Mouse (Mus musculus): Measurements from ENCODE around the gene Dcst1. TPM values are rescaled to one million over a fixed set of nuclear protein-coding genes. Genes with fewer than 3 reads are reported as not detected.

Dcst1 gene
- polyA plus RNA-seq, 1 experiment from 2014 or later: 0.12 TPM

DNA sequence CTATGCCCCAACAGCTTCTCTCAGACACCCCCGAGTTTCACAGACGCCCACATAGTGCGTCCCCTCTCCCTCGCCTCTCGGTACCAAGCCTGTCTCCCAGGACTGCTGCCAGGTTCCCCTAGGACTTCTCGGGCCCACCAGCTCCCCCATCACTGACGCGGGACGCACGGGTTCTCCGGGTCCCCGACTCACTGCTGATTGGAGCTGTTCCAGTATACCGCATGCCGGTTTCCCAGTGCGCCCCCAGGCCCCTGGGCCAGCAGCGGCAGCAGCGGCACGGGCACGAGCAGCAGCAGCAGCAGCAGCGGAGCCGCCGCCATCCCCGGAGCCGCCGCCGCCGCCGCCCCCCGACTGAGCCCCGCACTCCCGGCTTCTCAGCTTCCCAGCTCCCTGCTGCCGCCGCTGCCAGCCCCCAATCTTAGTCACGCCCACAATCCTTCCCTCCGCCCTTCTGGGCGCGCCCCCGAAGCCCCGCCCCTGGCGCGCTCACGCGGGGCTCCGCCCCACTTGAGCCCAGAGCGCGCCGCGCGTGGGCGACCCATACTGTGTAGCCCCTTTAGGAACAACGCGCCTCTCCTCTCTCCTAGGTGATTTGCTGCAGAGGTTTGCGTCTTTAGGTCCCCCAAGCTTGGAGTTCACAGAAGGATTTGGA is 42.4 kb downstream of the Dcst1 start, which contains the start of gene Efna3:
TSS of gene Efna3 (minus strand) at position 452 of the 652 bp plus-strand sequence.
- H3K4me3 ChIP-seq (ENCODE audit: low read depth, low read length): peak within 1 kb of the TSS; percentile 47
- H3K9ac ChIP-seq (ENCODE audit: low read depth, low read length): no peak within 1 kb of the TSS
- peak; percentile 32; the same call in 1 of the 2 replicates for ATAC-seq (ENCODE audit: low read depth)
- H3K9me3 ChIP-seq (replicated peaks; ENCODE audit: control insufficient read depth, low read length): no peaks in the 10 kb centered on the region
- H3K36me3 ChIP-seq (ENCODE audit: control insufficient read depth, insufficient read depth): no peaks in the 10 kb centered on the region
- peaks cover 28% of the 10 kb centered on the region for H3K4me1 ChIP-seq (ENCODE audit: control insufficient read depth, low read depth, low read length)
- WGBS (ENCODE audit: insufficient replicate concordance): under 1% methylated on average over 50 of the region's 53 CpGs
- peaks cover 78% of the 10 kb centered on the region for H3K27me3 ChIP-seq (ENCODE audit: control insufficient read depth, insufficient read depth, low read depth, low read length)
- no peak within 1 kb of the TSS for H3K27ac ChIP-seq (ENCODE audit: low read length)
- H3K4me2 ChIP-seq (ENCODE audit: low read depth, low read length): peak within 1 kb of the TSS; percentile 65

DNA sequence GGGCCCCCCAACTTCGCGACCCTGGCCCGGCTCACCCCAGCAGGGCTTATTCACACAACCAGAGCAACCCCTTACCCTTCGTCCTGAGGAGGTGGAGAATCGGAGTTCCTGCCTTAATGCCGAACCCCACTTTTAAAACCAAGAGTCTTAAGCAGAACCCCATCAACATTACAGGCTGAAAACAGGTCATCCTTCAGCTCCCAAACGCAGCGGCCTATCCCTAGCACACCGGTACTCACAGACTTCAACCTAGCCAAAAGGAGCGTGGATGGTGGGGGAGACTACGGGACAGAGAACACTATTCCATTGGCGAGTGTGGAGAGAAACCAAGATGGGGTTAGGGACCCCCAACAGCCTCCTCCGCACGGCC is 42.9 kb downstream of the Dcst1 start:
- no peak for ATAC-seq (ENCODE audit: low read depth)
- peaks cover 79% of the 10 kb centered on the region for H3K27me3 ChIP-seq (ENCODE audit: control insufficient read depth, insufficient read depth, low read depth, low read length)
- no peaks in the 10 kb centered on the region for H3K36me3 ChIP-seq (ENCODE audit: control insufficient read depth, insufficient read depth)
- peak overlapping the region; percentile 65 for H3K4me2 ChIP-seq (ENCODE audit: low read depth, low read length)
- H3K9me3 ChIP-seq (replicated peaks; ENCODE audit: control insufficient read depth, low read length): no peaks in the 10 kb centered on the region
- 2% methylated on average over 14 of the region's 14 CpGs for WGBS (ENCODE audit: insufficient replicate concordance)
- H3K9ac ChIP-seq (ENCODE audit: low read depth, low read length): no peak overlapping the region
- H3K27ac ChIP-seq (ENCODE audit: low read length): no peak overlapping the region
- peak overlapping the region; percentile 47 for H3K4me3 ChIP-seq (ENCODE audit: low read depth, low read length)
- peaks cover 28% of the 10 kb centered on the region for H3K4me1 ChIP-seq (ENCODE audit: control insufficient read depth, low read depth, low read length)

DNA sequence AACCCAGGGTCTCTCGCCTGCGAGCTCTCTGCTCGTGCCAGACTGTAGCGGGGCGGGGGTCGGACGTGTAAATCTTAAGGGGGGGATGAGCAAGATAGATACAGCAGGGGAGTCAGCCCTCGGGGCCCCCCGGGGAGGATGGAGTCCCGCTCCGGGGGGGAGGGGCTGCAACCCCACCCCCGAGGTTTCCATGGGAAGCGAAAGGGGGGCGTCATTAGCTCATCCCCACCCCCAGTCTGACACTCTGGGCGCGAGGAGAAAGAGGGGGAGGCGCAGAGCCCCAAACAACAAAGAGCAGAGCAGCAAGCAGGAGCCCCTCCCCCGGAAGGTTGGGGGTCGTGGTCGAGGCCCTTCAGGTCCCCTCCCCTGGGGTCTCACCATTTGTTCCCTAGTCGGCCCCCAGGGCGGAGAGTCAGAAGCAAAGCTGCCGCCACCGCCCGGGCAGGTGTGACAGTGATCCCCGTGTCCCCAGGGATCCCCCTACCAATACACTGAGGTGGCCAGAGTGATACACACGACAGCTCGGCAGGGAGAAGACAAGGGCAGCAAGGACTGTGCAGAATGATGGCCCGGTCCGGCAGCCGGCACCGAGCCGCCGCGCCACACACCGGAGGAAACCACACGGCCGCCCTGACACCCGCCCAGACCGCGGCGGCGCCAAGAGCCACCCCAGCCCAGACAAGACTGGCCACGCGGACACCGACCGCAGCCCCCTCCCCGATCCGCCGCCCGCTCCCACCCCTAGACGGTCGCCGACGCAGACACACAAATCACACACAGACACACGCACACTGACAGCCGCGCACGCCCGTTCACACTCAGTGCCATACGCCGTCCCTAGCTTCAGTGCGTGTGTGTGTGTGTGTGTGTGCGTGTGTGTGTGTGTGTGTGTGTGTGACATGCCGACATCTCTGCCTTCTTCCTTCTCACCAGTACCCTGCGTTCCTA is 43.6 kb downstream of the Dcst1 start:
- no peak overlapping the region for H3K27ac ChIP-seq (ENCODE audit: low read length)
- H3K4me1 ChIP-seq (ENCODE audit: control insufficient read depth, low read depth, low read length): peaks cover 28% of the 10 kb centered on the region
- no peaks in the 10 kb centered on the region for H3K36me3 ChIP-seq (ENCODE audit: control insufficient read depth, insufficient read depth)
- no peaks in the 10 kb centered on the region for H3K9me3 ChIP-seq (replicated peaks; ENCODE audit: control insufficient read depth, low read length)
- peak overlapping the region; percentile 47; the same call in 1 of the 2 replicates for H3K4me3 ChIP-seq (ENCODE audit: low read depth, low read length)
- no peak for ATAC-seq (ENCODE audit: low read depth)
- WGBS (ENCODE audit: insufficient replicate concordance): 2% methylated on average over 66 of the region's 66 CpGs
- peaks cover 78% of the 10 kb centered on the region for H3K27me3 ChIP-seq (ENCODE audit: control insufficient read depth, insufficient read depth, low read depth, low read length)
- H3K9ac ChIP-seq (ENCODE audit: low read depth, low read length): no peak overlapping the region
- H3K4me2 ChIP-seq (ENCODE audit: low read depth, low read length): peak overlapping the region; percentile 65

DNA sequence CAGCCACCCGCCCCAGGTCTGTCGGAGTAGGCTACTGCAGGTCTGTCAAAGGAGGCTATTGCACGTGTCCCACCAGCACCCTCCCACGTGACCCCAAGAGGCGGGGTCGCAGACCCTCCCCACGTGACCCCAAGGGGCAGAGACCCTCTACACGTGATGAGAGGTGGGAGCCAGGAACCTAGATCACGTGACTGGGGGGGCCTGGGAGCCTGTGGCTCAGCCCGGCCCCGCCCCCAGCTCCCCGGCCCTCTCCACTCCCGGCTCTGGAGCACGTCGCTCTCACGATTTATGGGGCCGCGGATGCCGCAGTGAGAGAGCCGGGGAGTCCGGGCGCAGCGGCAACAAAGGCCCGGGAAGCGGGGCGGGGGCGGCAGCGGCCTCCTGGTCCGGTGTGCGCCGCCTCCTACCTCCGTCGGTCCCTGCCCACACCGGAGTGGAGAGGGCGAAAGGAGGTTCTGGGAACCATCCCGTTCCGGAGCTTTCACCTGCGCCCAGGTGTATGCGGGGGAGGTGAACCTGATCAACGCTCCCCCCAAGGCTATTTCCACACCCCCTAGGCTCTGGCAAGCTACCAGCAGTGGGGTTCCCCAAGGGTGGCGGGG is 44.4 kb downstream of the Dcst1 start:
- Histone ChIP-seq H3K9me3 (replicated peaks; ENCODE audit: control insufficient read depth, low read length) (no peaks in the 10 kb centered on the region), H3K27me3 (ENCODE audit: control insufficient read depth, insufficient read depth, low read depth, low read length) (peaks cover 86% of the 10 kb centered on the region), H3K4me1 (ENCODE audit: control insufficient read depth, low read depth, low read length) (peaks cover 34% of the 10 kb centered on the region), H3K4me2 (ENCODE audit: low read depth, low read length) (peak overlapping the region; percentile 27), H3K27ac (ENCODE audit: low read length) (no peak overlapping the region), H3K9ac (ENCODE audit: low read depth, low read length) (no peak overlapping the region), H3K4me3 (ENCODE audit: low read depth, low read length) (peak overlapping the region; percentile 26), H3K36me3 (ENCODE audit: control insufficient read depth, insufficient read depth) (no peaks in the 10 kb centered on the region)
- 1% methylated on average over 40 of the region's 41 CpGs for WGBS (ENCODE audit: insufficient replicate concordance)
- ATAC-seq (ENCODE audit: low read depth): no peak

DNA sequence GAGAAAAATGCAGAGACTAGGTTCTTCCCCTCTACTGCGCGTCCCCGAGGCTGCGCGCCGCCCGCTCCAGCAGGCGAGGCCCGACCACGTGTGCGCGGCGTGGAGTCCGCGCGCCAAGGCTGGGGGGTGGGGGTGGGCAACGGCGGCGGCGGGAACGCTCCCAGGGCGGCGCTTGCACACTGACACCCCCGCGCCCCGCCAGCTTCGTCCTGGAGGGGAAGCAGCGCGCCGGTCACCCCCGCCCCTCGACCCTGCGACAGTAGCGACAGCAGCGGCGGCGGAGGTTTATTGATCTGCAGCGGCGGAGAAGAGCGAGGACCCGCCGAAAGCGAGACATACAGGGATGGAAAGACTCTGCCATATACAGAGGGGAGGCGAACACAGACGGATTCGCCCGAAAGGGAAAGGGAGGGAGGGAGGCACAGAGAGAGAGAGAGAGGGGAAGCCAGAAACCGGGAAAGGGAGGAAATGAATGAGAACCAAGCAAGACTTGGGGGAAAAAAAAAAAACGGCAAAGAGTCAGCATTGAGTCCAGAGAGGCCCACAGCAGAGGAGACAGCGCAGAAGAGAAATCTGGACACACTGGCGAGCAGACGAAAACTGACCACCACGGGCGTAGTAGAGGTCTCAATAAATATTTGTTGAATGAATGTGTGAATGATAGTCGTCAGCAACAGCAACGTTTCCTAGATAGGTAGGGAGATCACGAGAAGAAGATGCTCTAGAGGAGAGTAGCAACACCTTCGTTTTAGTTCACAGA is 45.3 kb downstream of the Dcst1 start:
- Histone ChIP-seq H3K36me3 (ENCODE audit: control insufficient read depth, insufficient read depth) (no peaks in the 10 kb centered on the region), H3K27me3 (ENCODE audit: control insufficient read depth, insufficient read depth, low read depth, low read length) (peaks cover 84% of the 10 kb centered on the region), H3K4me2 (ENCODE audit: low read depth, low read length) (peak overlapping the region; percentile 44), H3K27ac (ENCODE audit: low read length) (no peak overlapping the region), H3K4me3 (ENCODE audit: low read depth, low read length) (peak overlapping the region; percentile 36), H3K9ac (ENCODE audit: low read depth, low read length) (no peak overlapping the region), H3K9me3 (replicated peaks; ENCODE audit: control insufficient read depth, low read length) (no peaks in the 10 kb centered on the region), H3K4me1 (ENCODE audit: control insufficient read depth, low read depth, low read length) (peaks cover 37% of the 10 kb centered on the region)
- 4% methylated on average over 58 of the region's 58 CpGs for WGBS (ENCODE audit: insufficient replicate concordance)
- ATAC-seq (ENCODE audit: low read depth): no peak

DNA sequence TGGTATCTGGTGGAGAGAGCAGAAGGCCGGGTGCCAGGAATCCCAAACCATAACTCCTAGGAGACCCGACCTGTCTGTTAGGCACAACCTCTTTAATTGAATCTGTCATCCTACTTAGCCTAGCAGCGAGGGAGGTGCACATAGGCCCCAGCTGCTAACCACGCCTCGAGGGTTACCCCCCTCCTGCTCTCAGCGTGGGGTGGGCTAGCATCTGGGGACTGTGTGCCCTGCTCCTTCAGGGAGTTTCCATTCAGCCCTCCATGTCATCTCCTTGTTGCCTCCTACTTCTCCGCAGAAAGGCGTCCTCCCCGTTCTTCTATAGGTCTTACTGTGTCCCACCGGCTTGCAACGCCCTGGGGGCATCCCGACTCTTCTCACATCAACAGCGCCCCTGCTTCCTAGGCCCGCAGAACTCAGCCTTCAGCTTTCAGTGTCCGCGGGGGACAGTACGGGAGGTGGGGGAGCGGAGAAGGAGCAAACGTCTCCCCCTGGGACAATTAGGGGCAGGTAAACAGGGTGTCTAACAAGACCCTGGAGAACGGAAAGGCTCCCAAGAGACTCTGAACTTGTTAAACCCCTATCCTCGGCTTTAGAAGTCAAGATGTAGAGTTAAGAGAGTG is 46.0 kb downstream of the Dcst1 start:
- WGBS (ENCODE audit: insufficient replicate concordance): 12% methylated on average over 21 of the region's 21 CpGs
- H3K36me3 ChIP-seq (ENCODE audit: control insufficient read depth, insufficient read depth): no peaks in the 10 kb centered on the region
- H3K4me3 ChIP-seq (ENCODE audit: low read depth, low read length): no peak overlapping the region
- H3K27ac ChIP-seq (ENCODE audit: low read length): no peak overlapping the region
- no peak for ATAC-seq (ENCODE audit: low read depth)
- no peak overlapping the region for H3K9ac ChIP-seq (ENCODE audit: low read depth, low read length)
- H3K9me3 ChIP-seq (replicated peaks; ENCODE audit: control insufficient read depth, low read length): no peaks in the 10 kb centered on the region
- peaks cover 37% of the 10 kb centered on the region for H3K4me1 ChIP-seq (ENCODE audit: control insufficient read depth, low read depth, low read length)
- peak overlapping the region; percentile 44 for H3K4me2 ChIP-seq (ENCODE audit: low read depth, low read length)
- peaks cover 80% of the 10 kb centered on the region for H3K27me3 ChIP-seq (ENCODE audit: control insufficient read depth, insufficient read depth, low read depth, low read length)

DNA sequence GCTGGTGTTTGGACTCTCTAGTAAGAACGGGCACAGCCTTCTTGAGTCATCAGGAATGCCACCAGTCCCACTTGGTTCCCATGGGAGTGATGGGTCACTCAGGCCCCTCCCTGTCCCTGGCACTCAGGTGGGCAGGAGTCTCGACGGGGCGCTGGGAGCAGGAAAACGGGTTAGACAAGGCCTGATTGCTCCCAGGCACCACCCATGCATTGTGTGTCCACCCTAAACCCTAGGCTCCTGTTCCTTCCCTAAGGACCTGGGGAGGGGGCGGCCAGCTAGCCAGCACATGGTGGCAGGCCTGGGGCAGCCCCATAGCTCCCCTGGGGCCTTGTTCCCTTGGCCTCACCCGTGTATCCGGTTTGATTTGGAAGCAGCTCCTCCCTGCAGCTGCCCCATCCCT is 46.7 kb downstream of the Dcst1 start:
- no peaks in the 10 kb centered on the region for H3K9me3 ChIP-seq (replicated peaks; ENCODE audit: control insufficient read depth, low read length)
- H3K27ac ChIP-seq (ENCODE audit: low read length): no peak overlapping the region
- H3K4me1 ChIP-seq (ENCODE audit: control insufficient read depth, low read depth, low read length): peaks cover 37% of the 10 kb centered on the region
- no peaks in the 10 kb centered on the region for H3K36me3 ChIP-seq (ENCODE audit: control insufficient read depth, insufficient read depth)
- H3K9ac ChIP-seq (ENCODE audit: low read depth, low read length): no peak overlapping the region
- WGBS (ENCODE audit: insufficient replicate concordance): 68% methylated on average over 8 of the region's 8 CpGs
- no peak for ATAC-seq (ENCODE audit: low read depth)
- peaks cover 73% of the 10 kb centered on the region for H3K27me3 ChIP-seq (ENCODE audit: control insufficient read depth, insufficient read depth, low read depth, low read length)
- no peak overlapping the region for H3K4me3 ChIP-seq (ENCODE audit: low read depth, low read length)
- no peak overlapping the region for H3K4me2 ChIP-seq (ENCODE audit: low read depth, low read length)

DNA sequence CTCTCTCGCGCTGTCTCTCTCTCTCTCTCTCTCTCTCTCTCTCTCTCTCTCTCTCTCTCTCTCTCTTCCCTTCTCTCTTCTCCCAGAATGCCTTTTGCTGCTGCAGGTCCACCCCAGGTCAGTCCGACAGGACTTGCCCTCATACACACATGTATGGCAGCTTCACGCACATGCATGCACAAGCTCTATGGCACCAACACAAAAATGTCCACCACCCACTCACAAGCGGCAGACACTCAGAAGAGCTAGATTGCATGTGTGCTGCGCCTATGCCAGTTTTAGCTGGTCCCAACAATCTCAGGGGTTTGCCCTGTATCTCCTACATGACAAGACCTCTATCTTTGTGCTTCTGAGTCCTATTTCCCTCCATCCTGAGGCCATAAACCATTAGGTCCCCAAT is 47.8 kb downstream of the Dcst1 start:
- 56% methylated on average over 6 of the region's 6 CpGs for WGBS (ENCODE audit: insufficient replicate concordance)
- H3K4me1 ChIP-seq (ENCODE audit: control insufficient read depth, low read depth, low read length): peaks cover 29% of the 10 kb centered on the region
- peaks cover 62% of the 10 kb centered on the region for H3K27me3 ChIP-seq (ENCODE audit: control insufficient read depth, insufficient read depth, low read depth, low read length)

More for the DNA sequence above, 47.8 kb downstream of the Dcst1 start:
- H3K4me3 ChIP-seq (ENCODE audit: low read depth, low read length): no peak overlapping the region
- no peak overlapping the region for H3K4me2 ChIP-seq (ENCODE audit: low read depth, low read length)
- H3K36me3 ChIP-seq (ENCODE audit: control insufficient read depth, insufficient read depth): no peaks in the 10 kb centered on the region
- H3K27ac ChIP-seq (ENCODE audit: low read length): no peak overlapping the region
- no peaks in the 10 kb centered on the region for H3K9me3 ChIP-seq (replicated peaks; ENCODE audit: control insufficient read depth, low read length)
- no peak overlapping the region for H3K9ac ChIP-seq (ENCODE audit: low read depth, low read length)
- no peak for ATAC-seq (ENCODE audit: low read depth)

Data from liver, embryonic 16.5 days (tissue).